Mouse (Mus musculus) midbrain, embryonic 14.5 days (tissue): Measurements from ENCODE around the gene Mpped2. TPM values are rescaled to one million over a fixed set of nuclear protein-coding genes. Genes with fewer than 3 reads are reported as not detected.

Experiments
- ATAC-seq: fragments of 200-750 bp; cut with Nextera tagmentation; 2 replicates; pipeline ENCODE4 v1.8.0; 2017; ENCODE audit warnings: moderate number of reproducible peaks, moderate library complexity; ENCODE audit not compliant: low FRiP score, low TSS enrichment
- DNase-seq: peaks from one replicate; pipeline ENCODE4 v3.0.0-alpha.2; 2015
- H3K27ac ChIP-seq: fragments of 300-500 bp; sonication (generic); replicated peaks from 2 replicates; pipeline ENCODE4 v1.5.1; 2014; ENCODE audit warnings: mild to moderate bottlenecking, low read depth, low read length, moderate library complexity
- H3K27me3 ChIP-seq: fragments of 300-500 bp; sonication (generic); 2 replicates; pipeline ENCODE4 v1.6.1; 2014; ENCODE audit warnings: low read length, control low read depth, mixed read lengths; ENCODE audit not compliant: control insufficient read depth, insufficient read depth
- H3K36me3 ChIP-seq: fragments of 300-500 bp; sonication (generic); 2 replicates; pipeline ENCODE4 v1.6.1; 2014; ENCODE audit warnings: low read length, control low read depth; ENCODE audit not compliant: control insufficient read depth, insufficient read depth
- H3K4me1 ChIP-seq: fragments of 300-500 bp; sonication (generic); 2 replicates; pipeline ENCODE4 v1.6.1; 2014; ENCODE audit warnings: mild to moderate bottlenecking, antibody characterized with exemption, low read length, control low read depth; ENCODE audit not compliant: control insufficient read depth, insufficient read depth
- H3K4me2 ChIP-seq: fragments of 300-500 bp; sonication (generic); 2 replicates; pipeline ENCODE4 v1.6.1; 2014; ENCODE audit warnings: mild to moderate bottlenecking, low read length, moderate library complexity
- H3K4me3 ChIP-seq: fragments of 300-500 bp; sonication (generic); replicated peaks from 2 replicates; pipeline ENCODE4 v1.5.1; 2014; ENCODE audit warnings: low read depth, low read length
- H3K9ac ChIP-seq: fragments of 300-500 bp; sonication (generic); replicated peaks from 2 replicates; pipeline ENCODE4 v1.6.1; 2014; ENCODE audit warnings: mild to moderate bottlenecking, low read length, moderate library complexity
- H3K9me3 ChIP-seq: fragments of 300-500 bp; sonication (generic); 2 replicates; pipeline ENCODE4 v1.6.1; 2016; ENCODE audit warnings: low read length, control low read depth, mixed read lengths; ENCODE audit not compliant: control insufficient read depth
- WGBS: fragments of 180-500 bp; shearing (Covaris S2); extraction: QIAGEN DNeasy Blood & Tissue Kit; methylation state at CpG from one replicate; pipeline ENCODE4 v1.1.7; 2014; 5-methylcytosine and 5-hydroxymethylcytosine counted together
- polyA plus RNA-seq: library from polyadenylated mRNA; unstranded; fragments of >200 nt; fragmentation: Nextera tagmentation; extraction: Ambion mirVana; gene quantifications from 2 replicates; pipeline ENCODE4 v1.2.1, GENCODE M21; 2014

Mpped2 gene
- polyA plus RNA-seq, 1 experiment from 2014 or later = 163 TPM

DNA sequence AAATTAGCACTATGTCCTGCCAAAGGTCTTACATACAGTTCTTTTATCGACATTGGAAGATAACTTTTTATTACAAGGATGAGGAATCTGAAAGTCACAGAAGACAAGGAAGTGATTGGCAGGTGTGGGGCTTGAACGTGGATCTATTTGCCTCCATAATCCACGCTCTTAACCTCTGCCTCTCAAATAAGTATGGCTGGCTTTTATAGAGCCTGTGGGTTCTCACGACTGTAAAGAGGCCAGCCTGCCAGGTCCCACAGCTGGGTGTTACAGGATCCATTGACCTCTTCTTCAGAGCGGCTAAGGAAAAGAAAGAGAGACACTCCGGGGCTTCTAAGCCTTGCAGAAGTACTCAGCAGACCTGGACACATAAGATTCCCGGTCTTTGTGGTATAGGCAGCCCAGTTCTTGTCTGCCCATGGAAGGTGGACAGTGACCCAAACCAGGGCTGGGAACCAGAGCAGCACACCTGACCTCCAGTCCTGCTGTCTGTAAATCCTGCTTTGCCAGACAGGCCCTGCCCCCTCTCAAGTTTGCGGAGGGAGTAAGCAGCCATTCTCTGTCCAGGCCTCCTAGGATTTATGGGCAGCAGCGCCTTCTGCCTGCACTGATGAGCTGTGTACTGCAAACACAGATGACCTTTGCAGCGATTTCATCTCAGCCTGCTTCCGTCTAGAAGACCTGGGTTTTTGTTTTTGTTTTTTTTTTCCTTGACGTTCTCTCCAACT is 162.7 kb downstream of the Mpped2 start:
- 19% methylated on average over 12 of the region's 12 CpGs for WGBS
- H3K36me3 ChIP-seq = no peaks in the 10 kb centered on the region
- H3K4me2 ChIP-seq = no peak overlapping the region
- no peaks in the 10 kb centered on the region for H3K9me3 ChIP-seq
- H3K4me1 ChIP-seq = peaks cover 53% of the 10 kb centered on the region
- DNase-seq (peak; percentile 64), ATAC-seq (no peak)
- H3K27me3 ChIP-seq = no peaks in the 10 kb centered on the region
- peak overlapping the region; percentile 55; the same call in 1 of the 2 replicates for H3K27ac ChIP-seq
- no peak overlapping the region for H3K9ac ChIP-seq
- no peak overlapping the region for H3K4me3 ChIP-seq

- H3K4me1 ChIP-seq = peaks cover 58% of the 10 kb centered on the region
- H3K4me2 ChIP-seq = no peak overlapping the region
- 10% methylated on average over 9 of the region's 9 CpGs for whole genome bisulfite sequencing
- no peaks in the 10 kb centered on the region for H3K27me3 ChIP-seq
- H3K36me3 ChIP-seq = no peaks in the 10 kb centered on the region
- peak overlapping the region; percentile 16 for H3K27ac ChIP-seq
- no peaks in the 10 kb centered on the region for H3K9me3 ChIP-seq
- H3K9ac ChIP-seq = no peak overlapping the region
- ATAC-seq (peak; percentile 26), DNase-seq (peak; percentile 49)
- H3K4me3 ChIP-seq = no peak overlapping the region
Observed at GRCm38 (mm10) chr2:106856361-106856961, 163.4 kb downstream of the Mpped2 start.

- Histone ChIP-seq H3K27ac (peak overlapping the region; percentile 16; the same call in 1 of the 2 replicates), H3K9ac (no peak overlapping the region), H3K4me1 (peaks cover 58% of the 10 kb centered on the region), H3K36me3 (no peaks in the 10 kb centered on the region), H3K27me3 (no peaks in the 10 kb centered on the region), H3K4me3 (no peak overlapping the region), H3K4me2 (no peak overlapping the region), H3K9me3 (no peaks in the 10 kb centered on the region)
- WGBS = 77% methylated on average over 4 of the region's 4 CpGs
- DNase-seq (no peak), ATAC-seq (no peak)
Observed at GRCm38 (mm10) chr2:106857258-106857657, 164.2 kb downstream of the Mpped2 start.

DNA sequence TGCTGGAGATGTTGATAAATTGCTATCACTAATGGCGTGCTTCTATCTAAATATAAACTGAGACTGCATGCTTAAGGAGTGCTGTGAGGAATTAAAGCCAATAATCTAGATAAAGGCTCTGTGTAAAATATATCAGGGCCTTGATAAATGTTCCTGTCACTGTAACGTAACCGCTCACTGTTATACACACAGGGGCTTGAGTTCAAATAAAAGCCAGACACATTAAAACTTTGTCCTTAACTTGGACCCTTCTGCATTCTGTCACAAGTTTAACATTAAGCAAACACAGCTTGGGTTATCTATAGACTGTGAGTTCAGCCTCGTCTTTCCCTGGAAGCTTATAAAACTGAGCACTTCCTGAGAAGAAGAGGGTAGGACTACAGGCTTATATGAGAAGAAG is 164.6 kb downstream of the Mpped2 start:
- Histone ChIP-seq H3K4me2 (no peak overlapping the region), H3K27me3 (no peaks in the 10 kb centered on the region), H3K9me3 (no peaks in the 10 kb centered on the region), H3K4me1 (peaks cover 59% of the 10 kb centered on the region), H3K4me3 (no peak overlapping the region), H3K27ac (no peak overlapping the region), H3K36me3 (no peaks in the 10 kb centered on the region), H3K9ac (no peak overlapping the region)
- DNase-seq = no peak
- WGBS = 84% methylated on average over 4 of the region's 4 CpGs
- ATAC-seq = no peak

GRCm38 (mm10) chr2:106860856-106861679 is 168.0 kb downstream of the Mpped2 start:
- H3K27ac ChIP-seq = peak overlapping the region; percentile 15

GRCm38 (mm10) chr2:106863050-106863653 is 170.1 kb downstream of the Mpped2 start:
- H3K27ac ChIP-seq = no peak overlapping the region
- DNase-seq (no peak), ATAC-seq (no peak)
- no peaks in the 10 kb centered on the region for H3K36me3 ChIP-seq
- H3K4me3 ChIP-seq = no peak overlapping the region
- H3K27me3 ChIP-seq = no peaks in the 10 kb centered on the region
- H3K9ac ChIP-seq = no peak overlapping the region
- H3K9me3 ChIP-seq = no peaks in the 10 kb centered on the region
- 61% methylated on average over 11 of the region's 11 CpGs for WGBS
- peaks cover 30% of the 10 kb centered on the region for H3K4me1 ChIP-seq
- peak overlapping the region; percentile 17 for H3K4me2 ChIP-seq

More at GRCm38 (mm10) chr2:106860856-106861679, 168.0 kb downstream of the Mpped2 start:
- Histone ChIP-seq H3K4me2 (peak overlapping the region; percentile 25; the same call in 1 of the 2 replicates), H3K4me3 (no peak overlapping the region), H3K27me3 (no peaks in the 10 kb centered on the region), H3K4me1 (peaks cover 44% of the 10 kb centered on the region), H3K9ac (peak overlapping the region; percentile 26; the same call in 1 of the 2 replicates), H3K36me3 (no peaks in the 10 kb centered on the region), H3K9me3 (no peaks in the 10 kb centered on the region)
- WGBS = 43% methylated on average over 21 of the region's 21 CpGs
- DNase-seq (peak; percentile 56), ATAC-seq (peak; percentile 22; the same call in 1 of the 2 replicates)

GRCm38 (mm10) chr2:106865148-106865786 is 172.2 kb downstream of the Mpped2 start:
- 86% methylated on average over 7 of the region's 7 CpGs for WGBS

DNA sequence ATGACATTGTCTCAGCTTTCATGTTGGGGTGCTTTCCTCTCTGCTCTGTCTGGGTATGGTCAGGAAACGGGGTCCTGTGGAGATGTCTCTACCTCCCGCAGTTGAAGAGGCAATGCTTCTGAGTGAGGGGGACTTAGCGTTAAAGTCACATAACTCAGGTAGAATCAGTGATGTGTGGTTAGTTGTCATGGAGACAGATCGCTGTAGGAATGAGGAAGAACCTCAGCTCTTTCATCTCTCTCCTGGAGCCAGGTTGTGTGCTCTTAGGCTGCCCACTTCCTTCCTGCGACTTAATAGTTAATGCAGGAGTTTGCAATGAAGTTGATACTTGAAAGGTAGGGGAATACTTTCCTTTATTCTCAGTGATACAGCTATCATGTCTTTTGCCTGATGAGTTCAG is 173.2 kb downstream of the Mpped2 start:
- DNase-seq (no peak), ATAC-seq (no peak)
- Histone ChIP-seq H3K36me3 (peaks cover 8% of the 10 kb centered on the region; the same call in 1 of the 2 replicates), H3K27ac (no peak overlapping the region), H3K9ac (no peak overlapping the region), H3K4me1 (peaks cover 20% of the 10 kb centered on the region), H3K27me3 (no peaks in the 10 kb centered on the region), H3K9me3 (no peaks in the 10 kb centered on the region), H3K4me3 (no peak overlapping the region), H3K4me2 (no peak overlapping the region)
- WGBS = 59% methylated on average over 5 of the region's 5 CpGs

More at GRCm38 (mm10) chr2:106865148-106865786, 172.2 kb downstream of the Mpped2 start:
- Histone ChIP-seq H3K4me3 (no peak overlapping the region), H3K27ac (no peak overlapping the region), H3K27me3 (no peaks in the 10 kb centered on the region), H3K4me2 (no peak overlapping the region), H3K36me3 (peaks cover 3% of the 10 kb centered on the region; the same call in 1 of the 2 replicates), H3K9me3 (no peaks in the 10 kb centered on the region), H3K4me1 (peaks cover 30% of the 10 kb centered on the region), H3K9ac (no peak overlapping the region)
- DNase-seq (no peak), ATAC-seq (no peak)
